Mouse (Mus musculus) E14TG2a.4 (cell line): ENCODE results near the gene Pmvk.

Experiments used
- H3K27me3 ChIP-seq: 2 replicates; pipeline ENCODE4 v1.6.1; 2014; ENCODE audit warnings: low read length, control low read depth; ENCODE audit not compliant: insufficient read depth
- H3K36me3 ChIP-seq: 2 replicates; pipeline ENCODE4 v1.6.1; 2014; ENCODE audit warnings: low read length, control low read depth; ENCODE audit not compliant: insufficient read depth
- H3K4me1 ChIP-seq: replicated peaks from 2 replicates; pipeline ENCODE4 v1.6.1; 2014; ENCODE audit warnings: low read depth, low read length, control low read depth
- H3K4me3 ChIP-seq: replicated peaks from 2 replicates; pipeline ENCODE4 v1.5.1; 2014; ENCODE audit warnings: mild to moderate bottlenecking, low read length
- H3K9me3 ChIP-seq: 2 replicates; pipeline ENCODE4 v1.6.1; 2014; ENCODE audit warnings: low read length, control low read depth
- CTCF ChIP-seq: conservative IDR thresholded peaks from 2 replicates; pipeline ENCODE4 v1.5.1; 2014; ENCODE audit warnings: low read length
- NANOG ChIP-seq: IDR thresholded peaks from 2 replicates; pipeline ENCODE4 v1.6.1; 2014; ENCODE audit warnings: borderline replicate concordance, low read length, mixed read lengths
- POU5F1 ChIP-seq: IDR thresholded peaks from 2 replicates; pipeline ENCODE4 v1.6.1; 2014; ENCODE audit warnings: low read length, borderline replicate concordance

The Pmvk gene

GRCm38 (mm10) chr3:89482249-89482648 lies 27.9 kb downstream of the Pmvk start:
- no peak overlapping the region for H3K4me3 ChIP-seq
- no peaks in the 10 kb centered on the region for H3K36me3 ChIP-seq
- H3K4me1 ChIP-seq = peaks cover 18% of the 10 kb centered on the region
- H3K9me3 ChIP-seq = no peaks in the 10 kb centered on the region
- peaks cover 6% of the 10 kb centered on the region for H3K27me3 ChIP-seq
- TF ChIP-seq NANOG (no peak), POU5F1 (no peak), CTCF (no peak)

DNA sequence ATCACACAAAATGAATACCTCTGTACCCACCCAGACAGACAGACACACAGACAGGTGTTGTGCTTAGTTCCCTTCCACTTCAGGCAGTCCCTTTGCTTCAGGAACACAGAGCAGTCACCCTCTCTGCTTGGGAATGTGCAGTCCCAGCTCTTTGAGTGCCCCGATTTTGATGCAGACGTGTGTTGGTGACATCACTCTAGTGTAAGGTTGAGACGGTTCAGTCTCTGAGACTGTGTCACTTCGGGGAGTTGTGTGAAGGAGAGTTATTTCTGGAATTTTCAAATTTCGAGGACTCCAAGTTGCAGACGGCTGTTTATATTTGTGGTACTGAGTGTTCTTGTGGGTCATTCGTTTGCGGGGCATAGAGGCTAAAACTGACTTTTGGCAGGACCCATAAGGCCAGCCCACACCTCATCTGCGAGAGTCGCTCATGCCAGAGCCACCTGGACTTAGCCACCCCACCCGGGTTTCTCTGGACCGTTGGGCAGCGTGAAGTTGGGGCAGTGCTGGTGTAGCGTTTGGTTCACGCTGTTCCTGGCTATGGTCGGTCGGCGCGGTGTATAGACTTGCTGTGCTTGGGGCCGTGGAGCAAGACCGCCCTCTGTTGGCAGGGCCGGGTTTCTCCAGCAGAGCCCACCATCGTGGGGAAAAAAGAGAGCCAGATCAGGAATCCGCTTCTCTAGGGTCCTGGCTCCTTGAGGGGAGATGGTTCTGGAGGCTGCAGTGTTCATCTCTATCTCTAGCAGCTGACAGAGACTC lies 30.6 kb downstream of the Pmvk start:
- peaks cover 21% of the 10 kb centered on the region for H3K4me1 ChIP-seq
- no peaks in the 10 kb centered on the region for H3K9me3 ChIP-seq
- H3K27me3 ChIP-seq = peaks cover 18% of the 10 kb centered on the region
- peak overlapping the region; percentile 60 for H3K4me3 ChIP-seq
- TF ChIP-seq POU5F1 (no peak), CTCF (peak; percentile 99)
- no peaks in the 10 kb centered on the region for H3K36me3 ChIP-seq

DNA sequence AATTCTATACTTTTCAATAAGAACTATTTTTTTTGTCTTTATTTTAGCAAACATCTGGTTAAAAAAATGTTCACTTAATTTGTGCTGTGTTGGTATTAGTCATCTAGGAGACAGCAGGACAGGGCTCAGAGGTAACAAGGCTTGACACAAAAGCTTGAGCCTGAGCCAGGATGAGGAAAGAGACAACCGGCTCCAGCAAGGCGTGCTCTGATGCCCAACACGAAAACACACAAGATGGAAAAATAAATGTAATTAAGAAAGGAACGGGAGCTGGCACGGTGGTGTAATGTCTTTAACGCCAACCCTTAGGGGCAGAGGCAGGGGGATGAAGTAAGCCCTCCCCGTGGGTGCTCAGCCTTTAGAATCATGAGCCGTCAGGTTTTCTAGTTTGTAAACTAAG lies 31.8 kb downstream of the Pmvk start:
- Histone ChIP-seq H3K4me1 (peaks cover 28% of the 10 kb centered on the region), H3K27me3 (peaks cover 18% of the 10 kb centered on the region), H3K4me3 (no peak overlapping the region), H3K36me3 (no peaks in the 10 kb centered on the region), H3K9me3 (no peaks in the 10 kb centered on the region)
- TF ChIP-seq NANOG (no peak), POU5F1 (no peak), CTCF (no peak)

- Histone ChIP-seq H3K9me3 (no peaks in the 10 kb centered on the region), H3K27me3 (peaks cover 18% of the 10 kb centered on the region), H3K4me1 (peaks cover 28% of the 10 kb centered on the region), H3K36me3 (no peaks in the 10 kb centered on the region), H3K4me3 (no peak overlapping the region)
- no peak for TF ChIP-seq NANOG
- TF ChIP-seq POU5F1 = no peak
- no peak for TF ChIP-seq CTCF
These were observed 32.8 kb downstream of the Pmvk start for GRCm38 (mm10) chr3:89486916-89487702.

DNA sequence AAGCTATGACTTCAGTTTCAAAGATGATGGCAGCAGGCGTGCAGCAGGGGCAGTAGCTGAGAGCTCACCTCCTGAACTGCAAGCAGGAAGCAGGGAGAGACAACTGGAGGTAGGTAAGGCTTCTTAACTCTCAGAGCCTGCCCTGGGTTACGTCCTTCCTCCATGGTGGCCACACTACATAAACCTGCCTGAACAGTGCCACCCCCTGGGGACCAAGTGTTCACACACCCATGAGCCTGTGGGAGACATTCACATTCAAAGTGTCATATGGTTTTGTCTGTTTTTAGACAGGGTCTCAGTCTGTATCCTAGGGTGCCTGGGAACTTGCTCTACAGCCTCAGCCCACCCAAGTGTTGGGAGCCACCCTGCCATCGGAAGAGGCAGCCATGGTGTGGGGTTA lies 36.4 kb downstream of the Pmvk start:
- TF ChIP-seq NANOG = no peak
- Histone ChIP-seq H3K9me3 (no peaks in the 10 kb centered on the region), H3K27me3 (peaks cover 22% of the 10 kb centered on the region), H3K4me1 (peaks cover 26% of the 10 kb centered on the region), H3K36me3 (no peaks in the 10 kb centered on the region), H3K4me3 (no peak overlapping the region)

- TF ChIP-seq CTCF (no peak), POU5F1 (no peak)
- no peaks in the 10 kb centered on the region for H3K9me3 ChIP-seq
- no peak overlapping the region for H3K4me3 ChIP-seq
- no peaks in the 10 kb centered on the region for H3K36me3 ChIP-seq
- peaks cover 26% of the 10 kb centered on the region for H3K4me1 ChIP-seq
- H3K27me3 ChIP-seq = peaks cover 22% of the 10 kb centered on the region
These were observed 37.2 kb downstream of the Pmvk start for GRCm38 (mm10) chr3:89491559-89491958.

- H3K27me3 ChIP-seq = 0 out of 2 replicates have a peak, but pooled peaks cover 12% of the 10 kb centered on the region
- no peak for TF ChIP-seq CTCF
- H3K36me3 ChIP-seq = no peaks in the 10 kb centered on the region
- H3K9me3 ChIP-seq = no peaks in the 10 kb centered on the region
- H3K4me3 ChIP-seq = no peak overlapping the region
- H3K4me1 ChIP-seq = peaks cover 26% of the 10 kb centered on the region
These were observed 38.4 kb downstream of the Pmvk start for GRCm38 (mm10) chr3:89492701-89493151.

GRCm38 (mm10) chr3:89494630-89495029 lies 40.3 kb downstream of the Pmvk start:
- Histone ChIP-seq H3K36me3 (no peaks in the 10 kb centered on the region), H3K27me3 (0 out of 2 replicates have a peak, but pooled peaks cover 4% of the 10 kb centered on the region)

DNA sequence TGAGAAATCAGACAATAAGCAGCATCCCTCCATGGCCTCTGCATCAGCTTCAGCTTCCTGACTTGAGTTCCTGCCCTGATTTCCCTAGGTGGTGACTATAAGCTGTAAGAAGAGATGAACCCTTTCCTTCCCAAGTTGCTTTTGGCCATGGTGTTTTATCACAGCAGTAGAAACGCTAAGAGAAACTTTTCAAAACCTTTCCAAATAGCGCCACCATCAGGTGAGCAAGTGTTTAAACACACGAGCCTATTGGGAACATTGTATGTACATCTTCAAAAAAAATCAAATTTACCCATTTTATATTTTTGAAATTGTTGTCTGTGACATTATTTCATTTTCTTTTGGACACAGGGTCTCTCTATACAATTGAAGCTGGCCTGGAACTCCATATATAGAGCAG lies 42.0 kb downstream of the Pmvk start:
- Histone ChIP-seq H3K4me1 (peaks cover 10% of the 10 kb centered on the region), H3K4me3 (no peak overlapping the region), H3K36me3 (no peaks in the 10 kb centered on the region), H3K9me3 (no peaks in the 10 kb centered on the region), H3K27me3 (0 out of 2 replicates have a peak, but pooled peaks cover 4% of the 10 kb centered on the region)
- TF ChIP-seq POU5F1 (no peak), NANOG (no peak), CTCF (peak; percentile 45)

More at GRCm38 (mm10) chr3:89494630-89495029, 40.3 kb downstream of the Pmvk start:
- Histone ChIP-seq H3K9me3 (no peaks in the 10 kb centered on the region), H3K4me3 (no peak overlapping the region), H3K4me1 (peaks cover 24% of the 10 kb centered on the region)
- TF ChIP-seq CTCF (peak; percentile 79), POU5F1 (no peak), NANOG (no peak)
